Mouse (Mus musculus) erythroblast, embryonic 14.5 days (primary cell): ENCODE measurements around the gene Sowaha. TPM values are rescaled to one million over a fixed set of nuclear protein-coding genes. Genes with fewer than 3 reads are reported as not detected.

Experiments used
- H3K27me3 ChIP-seq: 2 replicates; pipeline ENCODE4 v1.6.1; 2012; ENCODE audit warnings: inconsistent platforms; ENCODE audit not compliant: control insufficient read depth
- H3K36me3 ChIP-seq: 2 replicates; pipeline ENCODE4 v1.6.1; 2012; ENCODE audit warnings: mild to moderate bottlenecking, inconsistent platforms; ENCODE audit not compliant: control insufficient read depth
- H3K4me1 ChIP-seq: 2 replicates; pipeline ENCODE4 v1.6.1; 2012; ENCODE audit warnings: inconsistent platforms; ENCODE audit not compliant: control insufficient read depth
- H3K4me3 ChIP-seq: replicated peaks from 2 replicates; pipeline ENCODE3; 2012; ENCODE audit warnings: moderate library complexity, mild to moderate bottlenecking, inconsistent platforms
- H3K9me3 ChIP-seq: 2 replicates; pipeline ENCODE4 v1.6.1; 2012; ENCODE audit warnings: low read length, inconsistent platforms, mixed read lengths; ENCODE audit not compliant: control insufficient read depth
- GATA1 ChIP-seq: IDR thresholded peaks from 2 replicates; pipeline ENCODE4 v1.6.1; 2012; ENCODE audit warnings: low read length, inconsistent platforms, mixed read lengths
- TAL1 ChIP-seq: IDR thresholded peaks from 3 replicates; pipeline ENCODE4 v1.6.1; 2012; ENCODE audit warnings: low read length, inconsistent platforms, mixed read lengths
- polyA plus RNA-seq: library from polyadenylated mRNA; stranded (reverse); fragments of >175 nt; gene quantifications from 2 replicates; pipeline ENCODE4 v1.2.3, GENCODE M21; 2012

The Sowaha gene
- polyA plus RNA-seq, 1 experiment = 11.2 TPM

DNA sequence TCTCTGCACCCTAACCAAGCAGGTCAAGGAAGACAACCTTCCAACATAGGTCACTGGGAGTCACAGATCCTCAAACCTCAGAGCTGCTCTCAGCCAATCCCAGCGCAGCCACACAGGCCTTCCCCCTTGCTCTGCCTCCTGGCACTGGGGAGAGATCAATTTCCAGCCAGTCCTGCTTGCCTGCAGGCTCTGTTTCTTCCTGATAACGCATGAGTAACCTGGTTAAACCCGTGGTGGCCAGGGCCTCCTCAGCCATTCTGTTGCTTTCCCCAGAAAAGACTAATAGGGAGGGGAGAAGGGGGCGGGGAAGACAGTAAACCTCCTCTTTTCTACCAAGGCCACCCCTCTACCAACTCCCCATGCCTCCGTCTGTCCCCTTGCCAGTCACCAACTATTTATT lies 18.3 kb downstream of the Sowaha start:
- Histone ChIP-seq H3K36me3 (no peaks in the 10 kb centered on the region), H3K4me3 (no peak overlapping the region), H3K27me3 (peaks cover 82% of the 10 kb centered on the region), H3K4me1 (peaks cover 41% of the 10 kb centered on the region), H3K9me3 (peaks cover 21% of the 10 kb centered on the region)
- TF ChIP-seq GATA1 (no peak), TAL1 (no peak)

DNA sequence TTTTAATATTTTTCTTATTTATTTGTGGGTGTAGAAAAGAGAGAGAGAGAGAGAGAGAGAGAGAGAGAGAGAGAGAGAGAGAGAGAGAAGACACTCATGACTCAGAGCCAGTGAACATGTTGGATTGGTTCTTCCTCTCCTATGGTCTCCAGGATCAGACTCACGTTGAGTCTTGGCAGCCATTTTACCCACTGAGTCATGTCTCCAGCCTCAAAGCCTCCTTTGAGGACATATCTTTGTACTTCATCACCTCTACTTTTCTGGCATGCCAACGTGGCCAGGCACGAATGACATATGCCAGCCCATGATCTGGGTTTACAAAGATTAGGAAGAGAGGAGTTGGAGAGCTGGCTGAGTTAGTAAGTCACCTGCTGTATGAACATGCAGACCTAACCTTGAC lies 19.9 kb downstream of the Sowaha start:
- Histone ChIP-seq H3K4me1 (peaks cover 35% of the 10 kb centered on the region), H3K27me3 (peaks cover 82% of the 10 kb centered on the region)
- TF ChIP-seq TAL1 = no peak
- TF ChIP-seq GATA1 = no peak

DNA sequence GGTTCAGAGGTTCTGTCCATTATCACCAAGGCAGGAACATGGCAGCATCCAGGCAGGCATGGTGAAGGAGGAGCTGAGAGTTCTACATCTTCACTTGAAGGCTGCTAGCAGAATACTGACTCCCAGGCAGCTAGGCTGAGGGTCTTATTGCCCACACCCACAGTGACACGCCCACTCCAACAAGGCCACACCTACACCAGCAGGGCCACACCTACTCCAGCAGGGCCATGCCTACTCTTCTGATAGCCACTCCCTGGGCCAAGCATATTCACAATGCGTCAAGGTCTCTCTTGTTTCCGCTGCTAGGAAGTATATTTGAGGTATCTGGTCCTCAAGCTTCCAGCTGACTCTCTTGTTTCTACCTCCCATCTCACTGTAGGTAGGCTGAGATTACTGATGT lies 21.1 kb downstream of the Sowaha start:
- peaks cover 15% of the 10 kb centered on the region; the same call in 1 of the 2 replicates for H3K9me3 ChIP-seq
- H3K4me3 ChIP-seq = no peak overlapping the region
- TF ChIP-seq TAL1 = no peak
- TF ChIP-seq GATA1 = no peak
- peaks cover 35% of the 10 kb centered on the region for H3K4me1 ChIP-seq
- peaks cover 81% of the 10 kb centered on the region for H3K27me3 ChIP-seq
- no peaks in the 10 kb centered on the region for H3K36me3 ChIP-seq

More for the DNA sequence above, 19.9 kb downstream of the Sowaha start:
- H3K9me3 ChIP-seq = peaks cover 21% of the 10 kb centered on the region
- no peaks in the 10 kb centered on the region for H3K36me3 ChIP-seq
- H3K4me3 ChIP-seq = no peak overlapping the region

DNA sequence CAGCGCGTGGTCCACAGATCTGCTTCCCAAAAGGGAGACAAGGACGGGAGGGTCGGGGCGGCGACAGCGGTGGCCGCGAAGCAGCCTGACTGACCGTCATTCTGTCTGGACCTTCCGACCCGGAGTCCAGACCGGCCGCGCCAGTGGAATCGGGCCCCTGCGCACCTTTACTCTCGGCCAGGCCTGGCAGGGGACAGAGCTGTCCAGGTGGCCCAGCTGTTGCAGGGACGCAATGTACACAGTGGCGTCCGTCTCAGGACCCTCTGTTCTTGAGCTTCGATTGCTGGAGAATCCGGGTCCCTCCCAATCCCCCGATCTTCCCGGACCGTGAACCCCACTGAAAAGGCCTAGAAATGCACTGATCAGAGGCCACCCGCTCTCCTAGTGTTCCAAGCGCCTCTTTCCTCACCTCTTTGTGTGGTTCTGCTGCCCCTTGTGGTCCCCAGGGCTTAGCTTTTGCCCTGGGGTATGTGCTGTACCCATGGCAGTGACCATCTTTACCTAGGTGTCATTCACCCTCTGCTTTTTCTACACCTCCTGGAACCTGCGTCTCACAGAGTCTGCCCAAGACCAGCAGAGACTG lies 22.6 kb downstream of the Sowaha start:
- Histone ChIP-seq H3K27me3 (peaks cover 72% of the 10 kb centered on the region), H3K4me3 (peak overlapping the region; percentile 58), H3K4me1 (peaks cover 24% of the 10 kb centered on the region), H3K9me3 (peaks cover 9% of the 10 kb centered on the region; the same call in 1 of the 2 replicates), H3K36me3 (no peaks in the 10 kb centered on the region)
- TF ChIP-seq GATA1 (no peak), TAL1 (no peak)

DNA sequence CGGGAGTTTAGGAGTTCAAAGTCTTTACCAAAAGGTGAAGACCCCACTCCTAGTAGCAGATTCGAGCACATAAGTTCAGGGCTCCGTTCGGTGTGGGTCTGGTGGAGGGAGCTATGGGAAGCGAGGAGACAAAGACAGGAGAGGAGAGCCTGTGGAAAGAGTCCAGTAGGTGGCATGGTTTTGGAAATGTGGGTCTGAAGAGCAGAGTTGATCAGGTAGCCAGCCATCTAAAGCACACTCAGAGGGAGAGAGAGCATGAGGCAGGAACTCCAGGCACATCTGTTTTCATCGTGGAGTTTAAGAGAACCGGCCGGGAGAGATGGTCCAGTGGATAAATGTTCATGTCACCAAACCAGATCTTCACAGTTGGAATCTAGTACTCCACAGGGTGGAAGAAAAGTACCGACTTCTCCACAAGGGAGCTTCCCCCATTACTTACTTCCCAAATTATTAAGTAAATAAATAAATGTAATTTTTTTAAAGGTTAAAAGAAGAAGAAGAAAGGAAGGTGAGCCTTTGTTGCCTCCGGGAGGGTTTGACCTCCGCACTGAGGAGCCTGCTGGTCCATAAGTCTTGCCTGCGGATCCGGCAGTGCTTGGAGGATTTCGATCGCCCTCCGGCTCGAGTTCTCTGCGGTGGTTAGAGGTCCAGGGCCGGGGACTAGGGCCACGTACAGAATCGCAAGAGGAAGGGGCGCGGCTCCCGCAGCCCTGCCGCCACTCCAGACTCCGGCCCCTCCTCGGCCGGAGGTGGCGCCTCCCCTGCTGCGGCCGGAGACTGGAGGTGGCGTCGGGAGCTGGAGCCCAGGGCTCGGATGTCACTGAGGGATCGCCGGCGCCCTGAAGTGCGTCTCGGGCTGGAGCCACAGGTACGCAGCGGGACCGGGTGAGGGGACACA lies 23.4 kb downstream of the Sowaha start, which contains the start of the genes Gm10447 and Shroom1:
Gene Gm10447 (minus strand): TSS at position 637 of the 898 bp plus-strand sequence.
Gene Shroom1 (plus strand): TSS at position 732 of the 898 bp plus-strand sequence.
- H3K27me3 ChIP-seq = peaks cover 65% of the 10 kb centered on the region

DNA sequence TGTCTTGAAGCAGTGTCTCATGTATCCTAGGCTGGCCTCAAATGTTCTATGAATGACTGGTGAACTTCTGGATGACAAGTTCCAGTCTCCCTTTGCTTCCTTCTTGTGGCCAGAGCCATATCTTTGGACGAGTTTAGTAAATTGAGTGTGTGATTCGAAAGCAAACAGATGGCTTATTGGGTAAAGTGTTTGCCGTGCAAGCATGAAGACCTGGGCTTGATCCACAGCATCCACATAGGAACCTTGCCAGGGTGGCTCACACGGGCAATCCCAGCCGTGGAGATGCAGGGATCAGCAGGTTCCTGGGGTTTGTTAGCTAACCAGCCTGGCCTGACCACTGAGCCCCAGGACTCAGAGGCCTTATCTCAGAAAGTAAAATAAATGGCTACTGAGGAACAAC lies 27.0 kb downstream of the Sowaha start:
- peaks cover 7% of the 10 kb centered on the region; the same call in 1 of the 2 replicates for H3K9me3 ChIP-seq
- no peak overlapping the region for H3K4me3 ChIP-seq
- H3K27me3 ChIP-seq = peaks cover 69% of the 10 kb centered on the region
- TF ChIP-seq GATA1 = no peak
- no peak for TF ChIP-seq TAL1
- peaks cover 9% of the 10 kb centered on the region for H3K4me1 ChIP-seq
- H3K36me3 ChIP-seq = no peaks in the 10 kb centered on the region

More for the DNA sequence above, 23.4 kb downstream of the Sowaha start, which contains the start of the genes Gm10447 and Shroom1:
- Histone ChIP-seq H3K9me3 (peaks cover 9% of the 10 kb centered on the region; the same call in 1 of the 2 replicates), H3K4me3 (peak within 1 kb of the TSS; percentile 58), H3K36me3 (no peaks in the 10 kb centered on the region), H3K4me1 (peaks cover 18% of the 10 kb centered on the region)
- TF ChIP-seq TAL1 (no peak), GATA1 (no peak)

DNA sequence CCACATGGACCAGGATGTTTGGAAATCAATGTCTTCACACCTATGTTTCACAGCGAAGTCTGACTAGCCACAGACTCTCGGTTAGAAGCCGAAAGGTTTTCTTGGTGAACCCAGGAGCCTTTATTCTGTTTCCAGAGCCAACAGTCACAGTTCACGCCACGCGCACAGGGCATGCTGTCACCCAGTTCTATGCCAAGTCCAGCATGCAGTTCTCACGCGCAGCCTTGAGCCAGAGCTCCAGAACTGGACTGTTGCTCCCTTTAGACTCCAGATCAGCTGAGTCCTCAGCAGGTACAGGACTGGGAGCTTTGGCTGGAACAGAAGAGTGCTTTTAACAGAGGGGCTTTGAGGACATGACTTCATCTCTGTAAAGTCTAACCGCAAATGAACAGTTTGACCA lies 27.7 kb downstream of the Sowaha start:
- peaks cover 6% of the 10 kb centered on the region for H3K4me1 ChIP-seq
- TF ChIP-seq TAL1 (no peak), GATA1 (no peak)
- peaks cover 63% of the 10 kb centered on the region for H3K27me3 ChIP-seq
- no peaks in the 10 kb centered on the region for H3K36me3 ChIP-seq
- no peak overlapping the region for H3K4me3 ChIP-seq
- peaks cover 4% of the 10 kb centered on the region; the same call in 1 of the 2 replicates for H3K9me3 ChIP-seq

DNA sequence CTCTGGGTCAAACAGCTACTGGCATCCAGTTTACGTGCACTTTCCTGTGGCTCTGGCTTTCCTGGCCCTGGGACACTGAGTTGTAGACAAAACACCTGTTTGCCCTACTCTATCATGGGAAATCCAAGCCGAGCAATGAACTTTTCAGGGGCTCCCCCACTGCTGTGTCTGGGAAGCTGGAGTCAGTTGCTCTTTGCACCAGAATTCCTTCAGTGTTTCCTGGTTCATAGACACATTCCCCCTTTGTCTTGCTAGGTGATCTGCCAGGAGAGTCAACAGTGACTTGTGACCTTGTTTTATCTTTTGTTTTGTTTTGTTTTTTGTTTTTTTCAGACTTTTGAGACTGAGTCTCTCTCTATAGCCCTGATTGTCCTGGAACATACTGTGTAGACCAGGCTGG lies 28.7 kb downstream of the Sowaha start:
- H3K36me3 ChIP-seq = no peaks in the 10 kb centered on the region
- H3K9me3 ChIP-seq = no peaks in the 10 kb centered on the region
- H3K4me1 ChIP-seq = no peaks in the 10 kb centered on the region
- TF ChIP-seq TAL1 = no peak
- H3K27me3 ChIP-seq = peaks cover 53% of the 10 kb centered on the region
- H3K4me3 ChIP-seq = no peak overlapping the region

DNA sequence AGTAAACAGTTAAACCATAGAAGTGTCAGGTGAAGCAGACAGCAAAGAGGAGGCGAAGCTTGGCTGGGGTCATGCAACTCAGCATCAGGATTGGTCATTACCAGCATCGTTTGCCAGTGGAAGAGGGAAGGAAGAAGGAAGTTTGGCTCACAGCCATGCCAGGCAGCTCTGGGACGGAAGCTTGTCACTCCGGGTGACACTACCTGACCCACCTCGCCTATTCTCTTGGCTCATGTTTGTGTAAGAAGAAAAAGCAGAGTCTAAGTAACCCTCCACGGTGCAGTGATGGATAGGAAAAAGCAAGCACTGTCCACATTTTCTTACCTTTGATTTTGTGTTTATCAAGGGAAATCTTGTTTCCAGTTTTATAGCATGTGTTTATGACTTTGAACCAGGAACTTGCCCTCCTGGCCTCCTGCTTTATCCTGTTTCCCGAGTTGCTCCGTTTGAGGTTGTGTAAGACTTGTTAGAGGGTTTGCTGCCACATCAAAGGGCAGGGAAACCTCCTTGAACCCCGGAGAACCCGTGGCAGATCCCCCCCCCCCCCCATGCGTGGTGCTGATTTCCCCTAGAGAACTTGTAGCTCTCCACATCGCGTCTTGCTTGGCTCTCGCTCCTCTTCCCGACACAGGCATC lies 29.9 kb downstream of the Sowaha start:
- peaks cover 2% of the 10 kb centered on the region; the same call in 1 of the 2 replicates for H3K4me1 ChIP-seq
- H3K9me3 ChIP-seq = no peaks in the 10 kb centered on the region
- peaks cover 41% of the 10 kb centered on the region for H3K27me3 ChIP-seq
- TF ChIP-seq TAL1 (no peak), GATA1 (no peak)
- H3K36me3 ChIP-seq = no peaks in the 10 kb centered on the region
- H3K4me3 ChIP-seq = no peak overlapping the region
